Mouse (Mus musculus) liver, postnatal 0 days (tissue): ENCODE results near the gene Det1.

Experiments used
- CTCF ChIP-seq: sonication (generic); IDR thresholded peaks from 2 replicates; pipeline ENCODE4 v1.5.1; 2016; ENCODE audit warnings: antibody characterized with exemption, low read depth
- EP300 ChIP-seq: IDR thresholded peaks from 2 replicates; pipeline ENCODE4 v1.6.1; 2016; ENCODE audit warnings: antibody characterized with exemption, low read depth, mild to moderate bottlenecking

GRCm38 (mm10) chr7:78895653-78896333, 48.7 kb upstream of the Det1 start, which contains the start of gene Aen:
- TF ChIP-seq CTCF, result no peak
- peak; percentile 43; the same call in 1 of the 2 replicates for TF ChIP-seq EP300
